Mouse (Mus musculus): ENCODE measurements around the gene Gm3542. TPM values are rescaled to one million over a fixed set of nuclear protein-coding genes. Genes with fewer than 3 reads are reported as not detected.

The Gm3542 gene
- total RNA-seq (2023) = not detected

DNA sequence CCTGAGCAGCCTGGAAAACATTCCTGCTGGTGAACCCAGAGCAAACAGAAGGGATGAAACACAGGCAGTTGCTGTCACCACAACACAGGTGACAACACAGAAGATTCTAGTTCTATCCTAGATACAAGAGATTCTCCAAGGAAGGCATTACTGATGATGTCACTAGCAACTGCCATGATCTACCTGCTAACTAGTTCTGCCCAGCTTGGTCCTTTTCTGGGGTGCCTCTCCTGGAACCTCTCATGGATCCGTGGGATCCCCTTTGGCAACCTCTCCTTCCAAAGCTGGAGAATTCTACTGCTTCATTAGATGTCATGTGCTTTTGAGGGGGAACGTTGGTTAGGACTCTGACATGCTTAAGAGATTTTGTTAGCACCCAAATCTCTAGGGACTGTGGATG, at the start of gene Gm3542:
TSS of gene Gm3542 (minus strand) at position 101 of the 400 bp plus-strand sequence.

Other genes with a start within 250 kb of the Gm3542 start
- not detected for gene Gm8279, start 203.4 kb downstream of the Gm3542 start, total RNA-seq (2023)
- not detected for gene Gm3317, start 170.4 kb downstream of the Gm3542 start, total RNA-seq (2023)
- gene Gm8271, start 149.1 kb downstream of the Gm3542 start, total RNA-seq (2023) = not detected
- not detected for gene Gm3526, start 74.3 kb downstream of the Gm3542 start, total RNA-seq (2023)
- not detected for gene Gm3500, start 54.1 kb upstream of the Gm3542 start, total RNA-seq (2023)
- gene Gm3194, start 120.5 kb upstream of the Gm3542 start, total RNA-seq (2023) = not detected
- gene Gm8246, start 142.9 kb upstream of the Gm3542 start, total RNA-seq (2023) = not detected
- not detected for gene Gm3187, start 149.3 kb upstream of the Gm3542 start, total RNA-seq (2023)
- not detected for gene Gm3488, start 166.7 kb upstream of the Gm3542 start, total RNA-seq (2023)
- not detected for gene Gm3532, start 203.6 kb upstream of the Gm3542 start, total RNA-seq (2023)

All from CD4-positive naive resting alpha-beta T cell, adult 76 days (primary cell).